Mouse (Mus musculus): ENCODE measurements at regions not wholly inside any gene's neighbourhood (a gene's known extent, or its start where the extent isn't known, plus 50 kb on each side); places are given as distances from the start of the nearest gene placed in this dataset.
"Not testable (repeated sequence)": the region's sequence is repeated elsewhere in the genome, so short reads cannot be mapped to it uniquely, and the experiment has no call there.

- DNase-seq (ENCODE audit: low spot score) = no peak
Observed at GRCm38 (mm10) chr10:119099092-119099792, 140.6 kb downstream of the Cand1 start.

GRCm38 (mm10) chr10:119094166-119094565, 145.7 kb downstream of the Cand1 start:
- DNase-seq (ENCODE audit: low spot score) = no peak

GRCm38 (mm10) chr10:119087886-119088285, 152.0 kb downstream of the Cand1 start:
- DNase-seq (ENCODE audit: low spot score) = no peak

- DNase-seq (ENCODE audit: low spot score) = no peak
Observed at GRCm38 (mm10) chr10:119087071-119087665, 152.7 kb downstream of the Cand1 start.

GRCm38 (mm10) chr10:119086450-119086849, 153.4 kb downstream of the Cand1 start:
- no peak for DNase-seq (ENCODE audit: low spot score)

- DNase-seq (ENCODE audit: low spot score) = no peak
Observed at GRCm38 (mm10) chr10:119083431-119083830, 156.4 kb downstream of the Cand1 start.

- no peak for DNase-seq (ENCODE audit: low spot score)
Observed at GRCm38 (mm10) chr10:119082861-119083260, 157.0 kb downstream of the Cand1 start.

GRCm38 (mm10) chr10:119081766-119082165, 158.1 kb downstream of the Cand1 start:
- not testable (repeated sequence) for DNase-seq (ENCODE audit: low spot score)

- DNase-seq (ENCODE audit: low spot score) = peak; percentile 33
Observed at GRCm38 (mm10) chr10:119076100-119076566, 163.7 kb downstream of the Cand1 start.

GRCm38 (mm10) chr10:119074887-119075286, 165.0 kb downstream of the Cand1 start:
- DNase-seq (ENCODE audit: low spot score) = no peak

- DNase-seq (ENCODE audit: low spot score) = no peak
Observed at GRCm38 (mm10) chr10:119073991-119074390, 165.9 kb downstream of the Cand1 start.

GRCm38 (mm10) chr10:119069410-119069809, 170.4 kb downstream of the Cand1 start:
- no peak for DNase-seq (ENCODE audit: low spot score)

GRCm38 (mm10) chr10:119067838-119068237, 172.0 kb downstream of the Cand1 start:
- no peak for DNase-seq (ENCODE audit: low spot score)

- no peak for DNase-seq (ENCODE audit: low spot score)
Observed at GRCm38 (mm10) chr10:119067366-119067765, 172.5 kb downstream of the Cand1 start.

GRCm38 (mm10) chr10:119065974-119066373, 173.9 kb downstream of the Cand1 start:
- DNase-seq (ENCODE audit: low spot score) = peak; percentile 92

- peak; percentile 79 for DNase-seq (ENCODE audit: low spot score)
Observed at GRCm38 (mm10) chr10:119065133-119065817, 174.6 kb downstream of the Cand1 start.

GRCm38 (mm10) chr10:119064218-119064617, 175.6 kb downstream of the Cand1 start:
- DNase-seq (ENCODE audit: low spot score) = no peak

- no peak for DNase-seq (ENCODE audit: low spot score)
Observed at GRCm38 (mm10) chr10:119063209-119063699, 176.6 kb downstream of the Cand1 start.

- no peak for DNase-seq (ENCODE audit: low spot score)
Observed at GRCm38 (mm10) chr10:119061958-119062599, 177.8 kb downstream of the Cand1 start.

GRCm38 (mm10) chr10:119061349-119061850, 178.5 kb downstream of the Cand1 start:
- no peak for DNase-seq (ENCODE audit: low spot score)

GRCm38 (mm10) chr10:119058493-119059020, 181.3 kb downstream of the Cand1 start:
- no peak for DNase-seq (ENCODE audit: low spot score)
